Mouse (Mus musculus): ENCODE results near the gene Bricd5.

- no peak for TF ChIP-seq GATA1 (IDR thresholded peaks at IDR 0.05; ENCODE audit: low read length)
- no peak for TF ChIP-seq TAL1 (IDR thresholded peaks at IDR 0.05; ENCODE audit: low read length)
Measured at GRCm38 (mm10) chr17:24504085-24504484, 30.4 kb downstream of the Bricd5 start.

All from erythroblast, embryonic 14.5 days (primary cell).